Mouse (Mus musculus) heart, postnatal 0 days (tissue): ENCODE measurements around the gene Eral1.

Experiments used
- CTCF ChIP-seq: IDR thresholded peaks from 2 replicates; pipeline ENCODE4 v1.5.1; 2016; ENCODE audit warnings: antibody characterized with exemption, control low read depth, low read depth
- EP300 ChIP-seq: IDR thresholded peaks from 2 replicates; pipeline ENCODE4 v1.6.1; 2016; ENCODE audit warnings: antibody characterized with exemption, low read depth

GRCm38 (mm10) chr11:78119898-78120297, 39.7 kb upstream of the Eral1 start:
- TF ChIP-seq CTCF (no peak), EP300 (no peak)
